Mouse (Mus musculus) spleen, embryonic (tissue): ENCODE results near the gene Cdc14a.

Source experiments
- CTCF ChIA-PET: fragments of 350-600 bp; sonication (Branson Sonifier 250); formaldehyde crosslinking; loops from one replicate; lab custom pipeline; 2022; lab: Charles Lee

Gene Cdc14a

DNA sequence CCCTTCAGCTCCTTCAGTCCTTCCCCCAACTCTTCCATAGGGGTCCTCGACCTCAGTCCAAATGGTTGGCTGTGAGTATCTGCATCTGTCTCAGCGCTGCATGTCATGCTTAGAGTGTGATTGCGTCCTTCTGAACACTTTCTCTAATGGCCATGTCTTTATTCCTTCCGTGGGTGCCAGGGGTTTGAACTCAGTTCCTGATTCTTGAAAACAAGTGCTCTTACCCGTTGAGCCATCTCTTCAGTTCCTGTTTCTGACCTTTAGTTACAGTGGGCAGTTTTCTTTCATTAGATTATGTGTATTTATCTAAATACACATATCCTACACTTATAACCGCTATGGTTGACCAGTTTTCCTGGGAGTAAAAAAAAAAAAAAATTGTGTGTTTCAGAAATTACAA, 196.9 kb downstream of the Cdc14a start:
- CTCF ChIA-PET, result no interaction called here
